Mouse (Mus musculus) G1E (cell line): Measurements from ENCODE around the gene Slco4a1.

ENCODE experiments used
- CTCF ChIP-seq: IDR thresholded peaks from 2 replicates; pipeline ENCODE4 v1.5.1; 2012; ENCODE audit warnings: low read depth, low read length, inconsistent platforms, mixed read lengths
- GATA1 ChIP-seq: IDR thresholded peaks from 2 replicates; pipeline ENCODE4 v1.6.1; 2012; ENCODE audit warnings: borderline replicate concordance, low read length, inconsistent platforms, mixed read lengths
- GATA2 ChIP-seq: IDR thresholded peaks from 2 replicates; pipeline ENCODE4 v1.6.1; 2012; ENCODE audit warnings: low read depth, low read length, inconsistent platforms, borderline replicate concordance
- TAL1 ChIP-seq: conservative IDR thresholded peaks from 2 replicates; pipeline ENCODE4 v1.6.1; 2012; ENCODE audit warnings: low read depth, low read length, inconsistent platforms, mixed read lengths

GRCm38 (mm10) chr2:180442061-180442460 lies 14.0 kb upstream of the Slco4a1 start:
- TF ChIP-seq CTCF: no peak
- TF ChIP-seq GATA1: no peak
- no peak for TF ChIP-seq TAL1
- TF ChIP-seq GATA2: no peak
